In genomic region chr16:64875384-64875783, GRCm38 (mm10) we compare ENCODE assay signal across 23 mouse cellular contexts.
"Had no signal": no experiment of that assay in that cellular context is flagged by ENCODE, and none has a peak within 500 bp of the region (broad histone marks: within the 10 kb centered on the region; RNA-seq: fewer than 3 reads in every experiment).

No protein-coding gene starts in this region.

- H3K4me3 ChIP-seq: gastrocnemius, adult 2 months; heart, adult 2 months; heart, embryonic 13.5 days; heart, embryonic 15.5 days; hindbrain, embryonic 13.5 days; hindbrain, embryonic 15.5 days; kidney, embryonic 15.5 days; layer of hippocampus, adult 2 months; left cerebral cortex, adult 2 months; limb, embryonic 13.5 days; limb, embryonic 15.5 days; liver, embryonic 12.5 days had no signal

- H3K9me3 ChIP-seq: heart, embryonic 13.5 days; heart, embryonic 15.5 days; hindbrain, embryonic 13.5 days; hindbrain, embryonic 15.5 days; kidney, embryonic 15.5 days; limb, embryonic 13.5 days; limb, embryonic 15.5 days; liver, embryonic 12.5 days had no signal

- DNase-seq: gastrocnemius, adult 2 months; gastrocnemius, postnatal 10 days; gastrocnemius, postnatal 25 days; heart, adult 2 months; kidney, adult 11 months; kidney, adult 2 months; kidney, adult 9 months; kidney, postnatal 14 days; kidney, postnatal 4 days; left cerebral cortex, postnatal 4 days had no signal

- H3K4me1 ChIP-seq: heart, embryonic 13.5 days; heart, embryonic 15.5 days; limb, embryonic 13.5 days; limb, embryonic 15.5 days had no signal

- H3K9ac ChIP-seq: heart, embryonic 13.5 days; heart, embryonic 15.5 days; hindbrain, embryonic 13.5 days; hindbrain, embryonic 15.5 days; kidney, embryonic 15.5 days; limb, embryonic 13.5 days; limb, embryonic 15.5 days; liver, embryonic 12.5 days; liver, embryonic 14.5 days had no signal

- H3K27me3 ChIP-seq: heart, embryonic 13.5 days; heart, embryonic 15.5 days; hindbrain, embryonic 13.5 days; hindbrain, embryonic 15.5 days; kidney, embryonic 15.5 days; limb, embryonic 13.5 days; limb, embryonic 15.5 days; liver, embryonic 12.5 days had no signal

- H3K36me3 ChIP-seq: heart, embryonic 13.5 days; heart, embryonic 15.5 days; hindbrain, embryonic 13.5 days; hindbrain, embryonic 15.5 days; kidney, embryonic 15.5 days; limb, embryonic 13.5 days; limb, embryonic 15.5 days; liver, embryonic 12.5 days had no signal

- H3K27ac ChIP-seq: gastrocnemius, adult 2 months; heart, adult 2 months; heart, embryonic 13.5 days; heart, embryonic 15.5 days; hindbrain, embryonic 13.5 days; hindbrain, embryonic 15.5 days; hindbrain, postnatal 0 days; kidney, embryonic 15.5 days; kidney, postnatal 0 days; layer of hippocampus, adult 2 months; left cerebral cortex, adult 2 months; limb, embryonic 13.5 days; limb, embryonic 15.5 days; liver, embryonic 12.5 days; liver, embryonic 14.5 days had no signal
